Mouse (Mus musculus): ENCODE results near the gene Slc36a4. TPM values are rescaled to one million over a fixed set of nuclear protein-coding genes. Genes with fewer than 3 reads are reported as not detected.

Gene Slc36a4
- polyA plus RNA-seq, 1 experiment from 2014 or later, result 35.5 TPM

DNA sequence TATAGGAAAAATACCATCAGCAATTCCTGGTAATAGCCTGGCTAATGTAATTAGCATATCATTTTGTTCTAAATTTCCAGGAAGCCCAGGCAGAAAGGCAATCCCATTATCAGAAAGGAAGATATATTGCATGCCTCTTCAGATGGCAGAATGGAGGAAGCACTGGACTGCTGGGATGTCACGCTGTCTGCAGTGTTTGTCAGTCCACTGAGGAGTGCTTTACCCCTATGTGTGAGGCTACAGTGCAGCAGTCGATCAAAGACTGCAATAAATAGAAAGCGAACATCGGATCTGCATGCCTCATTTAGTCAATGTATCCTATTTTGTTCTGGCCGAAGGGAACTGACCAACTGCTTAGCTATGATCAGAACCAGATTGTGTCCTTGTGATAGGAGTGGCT lies 57.3 kb downstream of the Slc36a4 start:
- no peak overlapping the region for H3K27ac ChIP-seq (ENCODE audit: low read length)
- no peak; the same call in 1 of the 2 replicates for ATAC-seq
- no peak overlapping the region for H3K4me2 ChIP-seq (ENCODE audit: low read length)

DNA sequence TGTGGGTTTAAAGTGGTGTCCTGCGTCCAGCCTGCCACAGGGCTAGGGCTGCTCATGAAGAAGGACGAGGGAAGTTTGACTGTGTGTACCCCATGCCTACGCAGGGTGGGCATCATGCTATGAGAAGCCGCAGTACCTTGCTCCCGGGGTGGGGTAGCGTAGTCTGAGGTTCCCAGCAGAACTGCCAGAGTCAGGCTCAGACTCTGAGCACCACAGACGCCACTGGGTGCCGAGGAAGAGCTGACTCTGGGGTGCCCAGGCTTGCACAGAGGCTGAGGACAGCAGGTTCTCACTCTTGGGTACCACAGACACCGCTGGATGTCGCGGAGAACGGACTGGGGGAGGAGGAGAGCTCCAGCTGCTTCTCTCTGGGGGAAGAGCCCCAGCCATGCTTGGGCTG lies 63.2 kb downstream of the Slc36a4 start:
- Histone ChIP-seq H3K4me1 (ENCODE audit: control insufficient read depth, insufficient read depth, low read length) (no peaks in the 10 kb centered on the region), H3K9me3 (replicated peaks; ENCODE audit: control insufficient read depth, low read length, poor library complexity, severe bottlenecking) (no peaks in the 10 kb centered on the region), H3K27ac (ENCODE audit: low read length) (no peak overlapping the region), H3K9ac (ENCODE audit: low read depth, low read length) (no peak overlapping the region), H3K4me2 (ENCODE audit: low read length) (no peak overlapping the region), H3K27me3 (ENCODE audit: control insufficient read depth, insufficient read depth, low read depth, low read length) (no peaks in the 10 kb centered on the region), H3K36me3 (ENCODE audit: control insufficient read depth, insufficient read depth, low read length) (no peaks in the 10 kb centered on the region), H3K4me3 (ENCODE audit: low read depth, low read length) (no peak overlapping the region)
- 0 out of 2 replicates have a peak, but pooled peaks have one; percentile 15 for ATAC-seq
- 90% methylated on average over 12 of the region's 12 CpGs for WGBS

More for the DNA sequence above, 57.3 kb downstream of the Slc36a4 start:
- WGBS, result 52% methylated on average over 5 of the region's 5 CpGs
- Histone ChIP-seq H3K9me3 (replicated peaks; ENCODE audit: control insufficient read depth, low read length, poor library complexity, severe bottlenecking) (no peaks in the 10 kb centered on the region), H3K4me3 (ENCODE audit: low read depth, low read length) (no peak overlapping the region), H3K9ac (ENCODE audit: low read depth, low read length) (no peak overlapping the region), H3K4me1 (ENCODE audit: control insufficient read depth, insufficient read depth, low read length) (peaks cover 4% of the 10 kb centered on the region; the same call in 1 of the 2 replicates), H3K27me3 (ENCODE audit: control insufficient read depth, insufficient read depth, low read depth, low read length) (no peaks in the 10 kb centered on the region), H3K36me3 (ENCODE audit: control insufficient read depth, insufficient read depth, low read length) (no peaks in the 10 kb centered on the region)

- Histone ChIP-seq H3K9ac (ENCODE audit: low read depth, low read length) (no peak overlapping the region), H3K36me3 (ENCODE audit: control insufficient read depth, insufficient read depth, low read length) (no peaks in the 10 kb centered on the region), H3K27ac (ENCODE audit: low read length) (no peak overlapping the region), H3K4me3 (ENCODE audit: low read depth, low read length) (no peak overlapping the region), H3K4me2 (ENCODE audit: low read length) (no peak overlapping the region), H3K9me3 (replicated peaks; ENCODE audit: control insufficient read depth, low read length, poor library complexity, severe bottlenecking) (no peaks in the 10 kb centered on the region), H3K4me1 (ENCODE audit: control insufficient read depth, insufficient read depth, low read length) (no peaks in the 10 kb centered on the region), H3K27me3 (ENCODE audit: control insufficient read depth, insufficient read depth, low read depth, low read length) (no peaks in the 10 kb centered on the region)
- WGBS, result 38% methylated on average over 2 of the region's 4 CpGs
- ATAC-seq, result peak; percentile 78
These were observed 63.9 kb downstream of the Slc36a4 start for GRCm38 (mm10) chr9:15773426-15773825.

DNA sequence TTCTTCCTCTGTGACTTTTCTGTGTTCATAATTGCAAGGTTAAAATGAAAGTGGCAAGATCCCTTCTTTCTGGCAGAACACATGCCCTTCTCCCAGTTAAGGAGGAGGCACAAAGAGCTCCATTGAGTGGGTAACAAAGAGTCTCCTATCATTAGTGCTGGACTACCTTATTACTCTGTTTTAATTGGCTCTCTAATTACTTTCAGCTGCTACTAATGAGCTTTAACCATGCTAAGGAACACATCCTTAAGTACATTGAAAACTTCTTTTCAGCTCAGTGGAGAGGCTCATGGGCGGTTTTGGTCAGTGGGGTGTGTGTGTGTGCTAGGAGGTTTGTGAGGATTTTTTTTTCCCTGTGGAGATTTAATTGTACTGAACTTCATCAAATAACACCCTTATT lies 65.4 kb downstream of the Slc36a4 start:
- 48% methylated on average over 1 of the region's 1 CpGs for WGBS
- Histone ChIP-seq H3K4me1 (ENCODE audit: control insufficient read depth, insufficient read depth, low read length) (no peaks in the 10 kb centered on the region), H3K27me3 (ENCODE audit: control insufficient read depth, insufficient read depth, low read depth, low read length) (no peaks in the 10 kb centered on the region), H3K4me2 (ENCODE audit: low read length) (no peak overlapping the region), H3K27ac (ENCODE audit: low read length) (no peak overlapping the region), H3K4me3 (ENCODE audit: low read depth, low read length) (no peak overlapping the region), H3K9ac (ENCODE audit: low read depth, low read length) (no peak overlapping the region), H3K36me3 (ENCODE audit: control insufficient read depth, insufficient read depth, low read length) (no peaks in the 10 kb centered on the region), H3K9me3 (replicated peaks; ENCODE audit: control insufficient read depth, low read length, poor library complexity, severe bottlenecking) (no peaks in the 10 kb centered on the region)
- no peak for ATAC-seq

DNA sequence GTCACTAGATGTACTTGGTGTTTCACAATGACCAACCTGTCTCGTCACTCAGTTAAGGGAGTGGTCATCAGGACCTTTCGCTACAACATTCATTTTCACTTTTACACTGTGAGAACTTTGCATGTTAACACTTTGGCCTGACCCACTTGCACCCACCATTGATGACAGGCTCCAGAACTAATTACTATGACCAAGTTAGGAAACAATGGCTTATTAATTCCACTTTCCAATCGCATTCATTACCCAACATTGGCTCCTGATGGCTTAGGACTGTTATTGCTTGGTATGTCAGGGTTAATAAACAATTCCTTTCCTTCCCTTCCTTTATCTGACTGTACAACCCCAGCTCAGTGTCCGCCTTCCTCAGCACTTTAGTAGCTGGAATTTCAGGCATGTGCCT lies 72.4 kb downstream of the Slc36a4 start:
- Histone ChIP-seq H3K9ac (ENCODE audit: low read depth, low read length) (no peak overlapping the region), H3K4me3 (ENCODE audit: low read depth, low read length) (no peak overlapping the region), H3K27ac (ENCODE audit: low read length) (no peak overlapping the region), H3K4me1 (ENCODE audit: control insufficient read depth, insufficient read depth, low read length) (no peaks in the 10 kb centered on the region), H3K9me3 (replicated peaks; ENCODE audit: control insufficient read depth, low read length, poor library complexity, severe bottlenecking) (no peaks in the 10 kb centered on the region), H3K36me3 (ENCODE audit: control insufficient read depth, insufficient read depth, low read length) (no peaks in the 10 kb centered on the region), H3K4me2 (ENCODE audit: low read length) (no peak overlapping the region), H3K27me3 (ENCODE audit: control insufficient read depth, insufficient read depth, low read depth, low read length) (no peaks in the 10 kb centered on the region)
- WGBS, result 77% methylated on average over 4 of the region's 4 CpGs
- ATAC-seq, result no peak

GRCm38 (mm10) chr9:15786192-15786591 lies 76.7 kb downstream of the Slc36a4 start:
- Histone ChIP-seq H3K27ac (ENCODE audit: low read length) (no peak overlapping the region), H3K4me1 (ENCODE audit: control insufficient read depth, insufficient read depth, low read length) (no peaks in the 10 kb centered on the region), H3K9me3 (replicated peaks; ENCODE audit: control insufficient read depth, low read length, poor library complexity, severe bottlenecking) (no peaks in the 10 kb centered on the region), H3K4me2 (ENCODE audit: low read length) (no peak overlapping the region), H3K36me3 (ENCODE audit: control insufficient read depth, insufficient read depth, low read length) (no peaks in the 10 kb centered on the region), H3K9ac (ENCODE audit: low read depth, low read length) (no peak overlapping the region), H3K27me3 (ENCODE audit: control insufficient read depth, insufficient read depth, low read depth, low read length) (no peaks in the 10 kb centered on the region), H3K4me3 (ENCODE audit: low read depth, low read length) (no peak overlapping the region)
- 43% methylated on average over 3 of the region's 3 CpGs for WGBS
- ATAC-seq, result no peak

- H3K4me1 ChIP-seq (ENCODE audit: control insufficient read depth, insufficient read depth, low read length), result no peaks in the 10 kb centered on the region
- WGBS, result 69% methylated on average over 2 of the region's 2 CpGs
- no peak for ATAC-seq
- H3K36me3 ChIP-seq (ENCODE audit: control insufficient read depth, insufficient read depth, low read length), result no peaks in the 10 kb centered on the region
- no peak overlapping the region for H3K4me3 ChIP-seq (ENCODE audit: low read depth, low read length)
- H3K27me3 ChIP-seq (ENCODE audit: control insufficient read depth, insufficient read depth, low read depth, low read length), result no peaks in the 10 kb centered on the region
- H3K4me2 ChIP-seq (ENCODE audit: low read length), result no peak overlapping the region
- H3K27ac ChIP-seq (ENCODE audit: low read length), result no peak overlapping the region
- H3K9ac ChIP-seq (ENCODE audit: low read depth, low read length), result no peak overlapping the region
- no peaks in the 10 kb centered on the region for H3K9me3 ChIP-seq (replicated peaks; ENCODE audit: control insufficient read depth, low read length, poor library complexity, severe bottlenecking)
These were observed 77.1 kb downstream of the Slc36a4 start for GRCm38 (mm10) chr9:15786610-15787009.

GRCm38 (mm10) chr9:15792076-15792475 lies 82.5 kb downstream of the Slc36a4 start:
- WGBS, result 88% methylated on average over 9 of the region's 9 CpGs
- Histone ChIP-seq H3K9ac (ENCODE audit: low read depth, low read length) (no peak overlapping the region), H3K27ac (ENCODE audit: low read length) (no peak overlapping the region), H3K4me3 (ENCODE audit: low read depth, low read length) (no peak overlapping the region), H3K4me1 (ENCODE audit: control insufficient read depth, insufficient read depth, low read length) (no peaks in the 10 kb centered on the region), H3K36me3 (ENCODE audit: control insufficient read depth, insufficient read depth, low read length) (no peaks in the 10 kb centered on the region), H3K27me3 (ENCODE audit: control insufficient read depth, insufficient read depth, low read depth, low read length) (no peaks in the 10 kb centered on the region), H3K9me3 (replicated peaks; ENCODE audit: control insufficient read depth, low read length, poor library complexity, severe bottlenecking) (no peaks in the 10 kb centered on the region), H3K4me2 (ENCODE audit: low read length) (no peak overlapping the region)
- ATAC-seq, result no peak

All from midbrain, embryonic 16.5 days (tissue).